In the genomic region with DNA sequence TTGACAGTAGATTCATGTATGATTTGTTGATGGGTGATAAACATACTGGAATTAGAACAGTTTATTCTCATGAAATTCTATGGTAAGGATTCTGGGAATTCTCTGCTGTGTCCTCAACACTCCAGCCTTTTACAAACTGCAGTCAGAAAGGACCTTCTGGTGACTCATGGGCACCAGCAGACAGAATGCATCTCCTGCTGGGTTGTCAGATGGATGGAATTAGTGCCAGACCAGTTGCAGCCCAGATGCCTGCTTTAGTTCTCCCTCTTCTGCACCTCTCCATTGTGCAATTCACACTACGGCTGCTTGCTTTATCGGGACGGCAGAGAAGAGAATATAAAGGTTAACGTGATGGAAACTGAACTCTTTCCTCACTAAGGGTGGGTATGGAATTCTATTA, we compare ENCODE assay signal across 15 mouse cellular contexts.
DNase-seq lines count a peak whose midpoint lies in the region; ATAC-seq and TF ChIP-seq lines count a peak whose summit lies in the region.
"Had no signal": no experiment of that assay in that cellular context is flagged by ENCODE, and none has a peak within 500 bp of the region (broad histone marks: within the 10 kb centered on the region; RNA-seq: fewer than 3 reads in every experiment).

No protein-coding gene starts in this region.

- peak; percentile 69 for DNase-seq in left cerebral cortex, postnatal 4 days
- no peak for DNase-seq in left cerebral cortex, adult 18-20 months (ENCODE audit: low spot score in 2 of 2)
- peak; percentile 40 to 42 for DNase-seq in cerebellum, adult 18-20 months
- peak; percentile 38 to 54 for DNase-seq in cerebellum, postnatal 36 days
- DNase-seq in retina, postnatal 1 day: peak; percentile 36
- DNase-seq in layer of hippocampus, adult 2 months (ENCODE audit: low spot score in 2 of 2): no peak
- DNase-seq: adrenal gland, postnatal 10 days; gastrocnemius, adult 2 months; heart, adult 18-20 months; lung, postnatal 36 days; right cerebral cortex, postnatal 25 days had no signal

- no peaks in the 10 kb centered on the region for H3K36me3 ChIP-seq in kidney, embryonic 14.5 days (ENCODE audit: control insufficient read depth, insufficient read depth, low read length)
- H3K36me3 ChIP-seq: G1E; limb, embryonic 13.5 days; midbrain, embryonic 13.5 days had no signal

- WGBS in kidney, embryonic 14.5 days: 86% methylated on average over 4 of the region's 4 CpGs

- no peak overlapping the region for H3K27ac ChIP-seq in layer of hippocampus, adult 2 months
- H3K27ac ChIP-seq in kidney, embryonic 14.5 days (ENCODE audit: low read depth, low read length): no peak overlapping the region
- H3K27ac ChIP-seq: gastrocnemius, adult 2 months; limb, embryonic 13.5 days; midbrain, embryonic 13.5 days had no signal

- H3K4me2 ChIP-seq in kidney, embryonic 14.5 days (replicated peaks; ENCODE audit: low read depth, low read length): no peak overlapping the region
- H3K4me2 ChIP-seq: limb, embryonic 13.5 days; midbrain, embryonic 13.5 days had no signal

- no peaks in the 10 kb centered on the region for H3K4me1 ChIP-seq in kidney, embryonic 14.5 days (ENCODE audit: control insufficient read depth, insufficient read depth, low read length)
- H3K4me1 ChIP-seq: limb, embryonic 13.5 days; midbrain, embryonic 13.5 days had no signal

- no peak for TF ChIP-seq CTCF in layer of hippocampus, adult 2 months (conservative IDR thresholded peaks at IDR 0.05)

- no peaks in the 10 kb centered on the region for H3K27me3 ChIP-seq in kidney, embryonic 14.5 days (ENCODE audit: control insufficient read depth, insufficient read depth, low read length)
- H3K27me3 ChIP-seq: limb, embryonic 13.5 days; midbrain, embryonic 13.5 days had no signal

- H3K9ac ChIP-seq in kidney, embryonic 14.5 days (ENCODE audit: low read depth, low read length): no peak overlapping the region
- H3K9ac ChIP-seq: limb, embryonic 13.5 days; midbrain, embryonic 13.5 days had no signal

- H3K9me3 ChIP-seq in kidney, embryonic 14.5 days (ENCODE audit: control insufficient read depth, low read length): no peaks in the 10 kb centered on the region
- H3K9me3 ChIP-seq: midbrain, embryonic 13.5 days had no signal

- ATAC-seq in kidney, embryonic 14.5 days (ENCODE audit: low FRiP score, low TSS enrichment): no peak
- ATAC-seq: midbrain, embryonic 13.5 days had no signal

- intact Hi-C loops in left cerebral cortex, postnatal 4 days (cut with DNase I): no loop called here

- no peak overlapping the region for H3K4me3 ChIP-seq in layer of hippocampus, adult 2 months
- no peak overlapping the region for H3K4me3 ChIP-seq in kidney, embryonic 14.5 days (ENCODE audit: low read length)
- H3K4me3 ChIP-seq: gastrocnemius, adult 2 months; limb, embryonic 13.5 days; midbrain, embryonic 13.5 days had no signal

Comparison
In these comparisons a context has a peak if more than half of its experiments do, and no peak if none do; other contexts are left out.
1. DNase-seq: peak in left cerebral cortex, postnatal 4 days (single experiment), cerebellum, adult 18-20 months (2 of 2), cerebellum, postnatal 36 days (2 of 2) and retina, postnatal 1 day (single experiment); none in left cerebral cortex, adult 18-20 months (0 of 2) and layer of hippocampus, adult 2 months (0 of 2).